14 mouse cellular contexts compared by ENCODE assay signal in the genomic region with DNA sequence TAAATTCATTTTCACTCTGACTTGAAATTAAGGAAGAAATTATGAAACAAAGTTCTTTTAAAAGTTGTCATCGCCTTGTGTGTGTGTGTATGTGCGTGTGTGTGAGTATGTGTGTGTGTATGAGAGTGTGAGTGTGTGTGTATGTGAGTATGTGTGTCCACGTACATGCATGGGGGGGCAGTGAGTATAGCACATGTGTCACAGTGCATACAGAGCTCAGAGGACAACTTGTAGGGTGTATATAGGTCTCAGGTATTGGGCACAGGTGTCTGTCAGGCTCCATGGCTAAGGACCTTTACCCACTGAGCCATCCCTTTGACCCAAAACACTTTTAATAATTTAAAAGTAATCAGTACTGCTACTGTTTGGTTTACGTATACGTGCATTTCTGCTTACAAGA. TPM values are rescaled to one million over a fixed set of nuclear protein-coding genes. Genes with fewer than 3 reads are reported as not detected.
DNase-seq lines count a peak whose midpoint lies in the region; ATAC-seq lines count a peak whose summit lies in the region.
"Had no signal": no experiment of that assay in that cellular context is flagged by ENCODE, and none has a peak within 500 bp of the region (broad histone marks: within the 10 kb centered on the region; RNA-seq: fewer than 3 reads in every experiment).

No protein-coding gene starts in this region.

- WGBS in embryonic facial prominence, embryonic 11.5 days = 88% methylated on average over 5 of the region's 5 CpGs
- WGBS in embryonic facial prominence, embryonic 10.5 days = 90% methylated on average over 5 of the region's 5 CpGs
- WGBS in heart, embryonic 11.5 days (ENCODE audit: insufficient replicate concordance) = 79% methylated on average over 5 of the region's 5 CpGs
- 86% methylated on average over 5 of the region's 5 CpGs for WGBS in limb, embryonic 12.5 days
- 89% methylated on average over 5 of the region's 5 CpGs for WGBS in limb, embryonic 10.5 days
- 85% methylated on average over 5 of the region's 5 CpGs for WGBS in midbrain, embryonic 16.5 days
- WGBS in midbrain, embryonic 14.5 days = 90% methylated on average over 5 of the region's 5 CpGs

- H3K27me3 ChIP-seq in embryonic facial prominence, embryonic 11.5 days (ENCODE audit: control insufficient read depth, insufficient read depth, low read length) = no peaks in the 10 kb centered on the region
- no peaks in the 10 kb centered on the region for H3K27me3 ChIP-seq in embryonic facial prominence, embryonic 10.5 days (replicated peaks; ENCODE audit: low read depth, poor library complexity, severe bottlenecking)
- H3K27me3 ChIP-seq in heart, embryonic 11.5 days (ENCODE audit: control insufficient read depth, insufficient read depth, low read length) = no peaks in the 10 kb centered on the region
- 0 out of 2 replicates have a peak, but pooled peaks cover 3% of the 10 kb centered on the region for H3K27me3 ChIP-seq in limb, embryonic 12.5 days
- H3K27me3 ChIP-seq in limb, embryonic 10.5 days (ENCODE audit: low read depth, poor library complexity, severe bottlenecking) = no peaks in the 10 kb centered on the region
- no peaks in the 10 kb centered on the region for H3K27me3 ChIP-seq in midbrain, embryonic 16.5 days (ENCODE audit: control insufficient read depth, insufficient read depth, low read depth, low read length)
- H3K27me3 ChIP-seq in midbrain, embryonic 14.5 days (ENCODE audit: control insufficient read depth, insufficient read depth, low read length) = no peaks in the 10 kb centered on the region
- H3K27me3 ChIP-seq: CH12.LX; kidney, embryonic 15.5 days; neural tube, embryonic 13.5 days had no signal

- no peak overlapping the region for H3K27ac ChIP-seq in embryonic facial prominence, embryonic 11.5 days (replicated peaks; ENCODE audit: low read depth, low read length)
- H3K27ac ChIP-seq in embryonic facial prominence, embryonic 10.5 days (replicated peaks) = no peak overlapping the region
- H3K27ac ChIP-seq in heart, embryonic 11.5 days (ENCODE audit: low read depth, low read length) = no peak overlapping the region
- no peak overlapping the region for H3K27ac ChIP-seq in limb, embryonic 12.5 days
- no peak overlapping the region for H3K27ac ChIP-seq in limb, embryonic 10.5 days
- no peak overlapping the region for H3K27ac ChIP-seq in midbrain, embryonic 16.5 days (ENCODE audit: low read length)
- H3K27ac ChIP-seq in midbrain, embryonic 14.5 days (replicated peaks; ENCODE audit: low read depth, low read length) = no peak overlapping the region
- H3K27ac ChIP-seq: kidney, embryonic 15.5 days; liver, embryonic 14.5 days; neural tube, embryonic 13.5 days had no signal

- no peak overlapping the region for H3K4me3 ChIP-seq in embryonic facial prominence, embryonic 11.5 days (ENCODE audit: low read depth, low read length)
- no peak overlapping the region for H3K4me3 ChIP-seq in embryonic facial prominence, embryonic 10.5 days
- H3K4me3 ChIP-seq in heart, embryonic 11.5 days (ENCODE audit: low read depth, low read length) = no peak overlapping the region
- no peak overlapping the region for H3K4me3 ChIP-seq in limb, embryonic 12.5 days (replicated peaks)
- H3K4me3 ChIP-seq in limb, embryonic 10.5 days = no peak overlapping the region
- no peak overlapping the region for H3K4me3 ChIP-seq in midbrain, embryonic 16.5 days (ENCODE audit: low read depth, low read length)
- no peak overlapping the region for H3K4me3 ChIP-seq in midbrain, embryonic 14.5 days (replicated peaks; ENCODE audit: low read depth, low read length)
- H3K4me3 ChIP-seq: kidney, embryonic 15.5 days; megakaryocyte, embryonic 14.5 days; neural tube, embryonic 13.5 days had no signal

- H3K4me2 ChIP-seq in embryonic facial prominence, embryonic 11.5 days (ENCODE audit: low read depth, low read length) = no peak overlapping the region
- H3K4me2 ChIP-seq in heart, embryonic 11.5 days = no peak overlapping the region
- no peak overlapping the region for H3K4me2 ChIP-seq in limb, embryonic 12.5 days
- H3K4me2 ChIP-seq in midbrain, embryonic 16.5 days (ENCODE audit: low read length) = no peak overlapping the region
- H3K4me2 ChIP-seq in midbrain, embryonic 14.5 days (ENCODE audit: low read length) = no peak overlapping the region

- ATAC-seq in embryonic facial prominence, embryonic 11.5 days (replicated peaks; ENCODE audit: insufficient number of reproducible peaks, low FRiP score, low TSS enrichment, low read depth) = 0 out of 2 replicates have a peak, but pooled peaks have one; percentile 44
- ATAC-seq in heart, embryonic 11.5 days (replicated peaks; ENCODE audit: insufficient number of reproducible peaks, low FRiP score, low TSS enrichment) = no peak
- ATAC-seq in limb, embryonic 12.5 days (ENCODE audit: insufficient number of reproducible peaks, insufficient read depth, low FRiP score, low TSS enrichment, low read depth) = 0 out of 2 replicates have a peak, but pooled peaks have one; percentile 55
- ATAC-seq in midbrain, embryonic 16.5 days = peak; percentile 45; the same call in 1 of the 2 replicates
- ATAC-seq in midbrain, embryonic 14.5 days (ENCODE audit: low FRiP score, low TSS enrichment) = no peak

- H3K9me3 ChIP-seq in embryonic facial prominence, embryonic 11.5 days (replicated peaks; ENCODE audit: control insufficient read depth, low read length) = no peaks in the 10 kb centered on the region
- H3K9me3 ChIP-seq in embryonic facial prominence, embryonic 10.5 days = no peaks in the 10 kb centered on the region
- no peaks in the 10 kb centered on the region for H3K9me3 ChIP-seq in heart, embryonic 11.5 days (replicated peaks; ENCODE audit: control insufficient read depth, low read length)
- no peaks in the 10 kb centered on the region for H3K9me3 ChIP-seq in limb, embryonic 12.5 days
- no peaks in the 10 kb centered on the region for H3K9me3 ChIP-seq in limb, embryonic 10.5 days (replicated peaks)
- H3K9me3 ChIP-seq in midbrain, embryonic 16.5 days (replicated peaks; ENCODE audit: control insufficient read depth, low read length, poor library complexity, severe bottlenecking) = no peaks in the 10 kb centered on the region
- H3K9me3 ChIP-seq in midbrain, embryonic 14.5 days (ENCODE audit: control insufficient read depth, low read length) = no peaks in the 10 kb centered on the region
- H3K9me3 ChIP-seq: kidney, embryonic 15.5 days; megakaryocyte, embryonic 14.5 days; neural tube, embryonic 13.5 days had no signal

- H3K4me1 ChIP-seq in embryonic facial prominence, embryonic 11.5 days (ENCODE audit: control insufficient read depth, insufficient read depth, low read length) = no peaks in the 10 kb centered on the region
- H3K4me1 ChIP-seq in embryonic facial prominence, embryonic 10.5 days = 0 out of 2 replicates have a peak, but pooled peaks cover 4% of the 10 kb centered on the region
- H3K4me1 ChIP-seq in heart, embryonic 11.5 days (ENCODE audit: control insufficient read depth, insufficient read depth, low read length) = no peaks in the 10 kb centered on the region
- no peaks in the 10 kb centered on the region for H3K4me1 ChIP-seq in limb, embryonic 12.5 days (replicated peaks)
- H3K4me1 ChIP-seq in limb, embryonic 10.5 days = peaks cover 3% of the 10 kb centered on the region; the same call in 1 of the 2 replicates
- H3K4me1 ChIP-seq in midbrain, embryonic 16.5 days (ENCODE audit: control insufficient read depth, insufficient read depth, low read length) = 0 out of 2 replicates have a peak, but pooled peaks cover 3% of the 10 kb centered on the region
- no peaks in the 10 kb centered on the region for H3K4me1 ChIP-seq in midbrain, embryonic 14.5 days (ENCODE audit: control insufficient read depth, insufficient read depth, low read length)
- H3K4me1 ChIP-seq: kidney, embryonic 15.5 days; neural tube, embryonic 13.5 days had no signal

- no peak overlapping the region for H3K9ac ChIP-seq in embryonic facial prominence, embryonic 11.5 days (replicated peaks; ENCODE audit: low read length)
- H3K9ac ChIP-seq in heart, embryonic 11.5 days (ENCODE audit: low read depth, low read length) = no peak overlapping the region
- H3K9ac ChIP-seq in limb, embryonic 12.5 days (replicated peaks) = no peak overlapping the region
- H3K9ac ChIP-seq in midbrain, embryonic 16.5 days (ENCODE audit: low read depth, low read length) = no peak overlapping the region
- H3K9ac ChIP-seq in midbrain, embryonic 14.5 days (replicated peaks; ENCODE audit: low read length) = no peak overlapping the region
- H3K9ac ChIP-seq: kidney, embryonic 15.5 days; liver, embryonic 14.5 days; neural tube, embryonic 13.5 days had no signal

- no peaks in the 10 kb centered on the region for H3K36me3 ChIP-seq in embryonic facial prominence, embryonic 11.5 days (replicated peaks; ENCODE audit: control insufficient read depth, insufficient read depth, low read depth, low read length)
- peaks cover 28% of the 10 kb centered on the region for H3K36me3 ChIP-seq in embryonic facial prominence, embryonic 10.5 days (replicated peaks)
- H3K36me3 ChIP-seq in heart, embryonic 11.5 days (ENCODE audit: control insufficient read depth, insufficient read depth, low read length) = peaks cover 2% of the 10 kb centered on the region; the same call in 1 of the 2 replicates
- H3K36me3 ChIP-seq in limb, embryonic 12.5 days = peaks cover 15% of the 10 kb centered on the region
- peaks cover 22% of the 10 kb centered on the region for H3K36me3 ChIP-seq in limb, embryonic 10.5 days
- H3K36me3 ChIP-seq in midbrain, embryonic 16.5 days (ENCODE audit: control insufficient read depth, insufficient read depth, low read length) = 0 out of 2 replicates have a peak, but pooled peaks cover 3% of the 10 kb centered on the region
- peaks cover 23% of the 10 kb centered on the region for H3K36me3 ChIP-seq in midbrain, embryonic 14.5 days (ENCODE audit: control insufficient read depth, insufficient read depth, low read length)

- no peak for DNase-seq in embryonic facial prominence, embryonic 11.5 days (ENCODE audit: low spot score)
- no peak for DNase-seq in embryonic facial prominence, embryonic 10.5 days (ENCODE audit: low spot score)
- peak; percentile 74 for DNase-seq in heart, adult 11 months
- DNase-seq in limb, embryonic 10.5 days (ENCODE audit: low spot score) = no peak
- DNase-seq in midbrain, embryonic 14.5 days = no peak

RNA-seq across cellular contexts. Expression of a gene that starts 18.6 kb away (rescaled TPM):
- polyA plus RNA-seq in embryonic facial prominence, embryonic 11.5 days (2014; fragmentation: Nextera tagmentation; extraction: Ambion mirVana) = 48.2 and 60.7 TPM in 2 replicates
- polyA plus RNA-seq in embryonic facial prominence, embryonic 10.5 days (2016; fragmentation: Nextera tagmentation; extraction: Ambion mirVana) = 72.1 and 72.6 TPM in 2 replicates
- polyA plus RNA-seq in heart, embryonic 11.5 days (2014; fragmentation: Nextera tagmentation; extraction: Ambion mirVana) = 54.7 and 62.3 TPM in 2 replicates
- 64.5 and 67.2 TPM in 2 replicates for polyA plus RNA-seq in limb, embryonic 12.5 days (2016; fragmentation: Nextera tagmentation; extraction: Ambion mirVana)
- polyA plus RNA-seq in limb, embryonic 10.5 days (2016; fragmentation: Nextera tagmentation; extraction: Ambion mirVana) = 67.5 and 69.6 TPM in 2 replicates
- polyA plus RNA-seq in midbrain, embryonic 16.5 days (2015; fragmentation: Nextera tagmentation; extraction: Ambion mirVana) = 117 and 127 TPM in 2 replicates
- polyA plus RNA-seq in midbrain, embryonic 14.5 days (2014; fragmentation: Nextera tagmentation; extraction: Ambion mirVana) = 89.9 and 115 TPM in 2 replicates

RNA-seq across cellular contexts. Expression of a gene that starts 18.8 kb away (rescaled TPM):
- polyA plus RNA-seq in embryonic facial prominence, embryonic 11.5 days (2014; fragmentation: Nextera tagmentation; extraction: Ambion mirVana) = 10.9 and 14.0 TPM in 2 replicates
- polyA plus RNA-seq in embryonic facial prominence, embryonic 10.5 days (2016; fragmentation: Nextera tagmentation; extraction: Ambion mirVana) = 10.9 and 11.2 TPM in 2 replicates
- 17.1 and 18.5 TPM in 2 replicates for polyA plus RNA-seq in heart, embryonic 11.5 days (2014; fragmentation: Nextera tagmentation; extraction: Ambion mirVana)
- 14.3 and 14.7 TPM in 2 replicates for polyA plus RNA-seq in limb, embryonic 12.5 days (2016; fragmentation: Nextera tagmentation; extraction: Ambion mirVana)
- polyA plus RNA-seq in limb, embryonic 10.5 days (2016; fragmentation: Nextera tagmentation; extraction: Ambion mirVana) = 7.4 and 9.9 TPM in 2 replicates
- 8.8 and 10.9 TPM in 2 replicates for polyA plus RNA-seq in midbrain, embryonic 16.5 days (2015; fragmentation: Nextera tagmentation; extraction: Ambion mirVana)
- polyA plus RNA-seq in midbrain, embryonic 14.5 days (2014; fragmentation: Nextera tagmentation; extraction: Ambion mirVana) = 11.7 and 12.8 TPM in 2 replicates

RNA-seq across cellular contexts. Expression of a gene that starts 33.1 kb away (rescaled TPM):
- 0.29 and 0.55 TPM in 2 replicates for polyA plus RNA-seq in embryonic facial prominence, embryonic 11.5 days (2014; fragmentation: Nextera tagmentation; extraction: Ambion mirVana)
- polyA plus RNA-seq in embryonic facial prominence, embryonic 10.5 days (2016; fragmentation: Nextera tagmentation; extraction: Ambion mirVana) = 0.38 and 0.76 TPM in 2 replicates
- 0.34 and 0.62 TPM in 2 replicates for polyA plus RNA-seq in heart, embryonic 11.5 days (2014; fragmentation: Nextera tagmentation; extraction: Ambion mirVana)
- polyA plus RNA-seq in limb, embryonic 12.5 days (2016; fragmentation: Nextera tagmentation; extraction: Ambion mirVana) = 0.80 and 0.83 TPM in 2 replicates
- 0.23 and 0.24 TPM in 2 replicates for polyA plus RNA-seq in limb, embryonic 10.5 days (2016; fragmentation: Nextera tagmentation; extraction: Ambion mirVana)
- polyA plus RNA-seq in midbrain, embryonic 16.5 days (2015; fragmentation: Nextera tagmentation; extraction: Ambion mirVana) = 8.3 and 9.1 TPM in 2 replicates
- 4.6 and 7.4 TPM in 2 replicates for polyA plus RNA-seq in midbrain, embryonic 14.5 days (2014; fragmentation: Nextera tagmentation; extraction: Ambion mirVana)
- polyA plus RNA-seq: activated CD4-positive, CD25-positive, alpha-beta regulatory T cell, adult 4 months had no signal

Comparison
In these comparisons a context has a peak if more than half of its experiments do, and no peak if none do; other contexts are left out.
1. ATAC-seq: peak in embryonic facial prominence, embryonic 11.5 days (single experiment), limb, embryonic 12.5 days (single experiment) and midbrain, embryonic 16.5 days (single experiment); none in heart, embryonic 11.5 days (single experiment) and midbrain, embryonic 14.5 days (single experiment).